Mouse (Mus musculus) ES-E14 (cell line): ENCODE results near the gene Ffar2.

Experiments used
- CHD2 ChIP-seq: IDR thresholded peaks from 2 replicates; pipeline ENCODE4 v1.6.1; 2014; ENCODE audit warnings: mild to moderate bottlenecking, low read depth, low read length, inconsistent platforms
- HCFC1 ChIP-seq: IDR thresholded peaks from 2 replicates; pipeline ENCODE4 v1.6.1; 2012; ENCODE audit warnings: low read length, inconsistent platforms, borderline replicate concordance; ENCODE audit not compliant: insufficient read depth
- ZNF384 ChIP-seq: IDR thresholded peaks from 2 replicates; pipeline ENCODE4 v1.6.1; 2012; ENCODE audit warnings: low read depth, low read length, inconsistent platforms

DNA sequence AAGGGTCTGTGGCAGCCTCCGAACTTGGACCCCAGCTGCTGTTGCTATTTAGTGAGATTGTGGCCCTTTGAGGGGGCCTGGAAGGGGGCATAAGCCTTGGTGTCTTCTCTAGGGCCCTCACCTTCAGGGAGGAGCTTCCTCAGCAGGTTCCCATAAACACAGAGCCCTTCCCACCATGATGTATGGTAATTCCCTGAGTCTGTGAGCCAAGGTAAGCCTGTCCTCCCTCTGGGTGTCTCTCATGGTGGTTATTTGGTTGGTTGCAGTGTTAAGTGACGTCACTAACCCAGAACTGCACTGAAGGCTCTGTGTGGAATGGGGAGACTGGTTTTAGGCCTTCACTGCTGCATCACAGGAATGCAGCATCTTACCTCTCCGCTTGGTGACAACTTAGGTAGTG is 5.9 kb upstream of the Ffar2 start:
- TF ChIP-seq ZNF384: no peak
- no peak for TF ChIP-seq HCFC1
- no peak for TF ChIP-seq CHD2
